Mouse (Mus musculus) liver, postnatal 0 days (tissue): ENCODE measurements at regions not wholly inside any gene's neighbourhood (a gene's known extent, or its start where the extent isn't known, plus 50 kb on each side); places are given as distances from the start of the nearest gene placed in this dataset.

Experiments
- CTCF ChIP-seq: sonication (generic); IDR thresholded peaks from 2 replicates; pipeline ENCODE4 v1.5.1; 2016; ENCODE audit warnings: antibody characterized with exemption, low read depth
- EP300 ChIP-seq: IDR thresholded peaks from 2 replicates; pipeline ENCODE4 v1.6.1; 2016; ENCODE audit warnings: antibody characterized with exemption, low read depth, mild to moderate bottlenecking

DNA sequence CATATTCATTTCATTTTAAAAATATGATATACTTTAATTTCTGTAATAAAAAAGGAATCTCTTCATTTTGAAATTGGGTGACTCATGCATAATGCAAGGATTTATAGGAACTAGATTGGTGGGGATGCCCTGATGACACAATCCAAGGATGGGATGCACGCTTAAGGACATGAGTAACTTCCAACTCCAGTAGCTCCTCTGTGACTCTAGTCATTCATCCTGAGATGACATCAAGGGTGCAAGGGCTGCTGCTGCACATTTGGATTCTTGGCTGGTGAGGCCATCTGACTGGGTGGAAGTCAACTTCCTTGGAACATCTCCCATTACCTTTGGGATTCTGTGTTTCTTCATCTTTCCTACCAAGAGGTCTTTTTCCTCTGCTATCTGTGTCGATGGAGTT, 114.4 kb upstream of the Ngf start:
- TF ChIP-seq CTCF = no peak
- TF ChIP-seq EP300 = no peak
